Mouse (Mus musculus): ENCODE data around the gene Ttc5. TPM values are rescaled to one million over a fixed set of nuclear protein-coding genes. Genes with fewer than 3 reads are reported as not detected.

The Ttc5 gene
- 15.2 TPM for polyA plus RNA-seq (2014; fragmentation: Illumina TruSeq; extraction: RNeasy Lipid Tissue Mini Kit (QIAGEN cat#74804))

DNA sequence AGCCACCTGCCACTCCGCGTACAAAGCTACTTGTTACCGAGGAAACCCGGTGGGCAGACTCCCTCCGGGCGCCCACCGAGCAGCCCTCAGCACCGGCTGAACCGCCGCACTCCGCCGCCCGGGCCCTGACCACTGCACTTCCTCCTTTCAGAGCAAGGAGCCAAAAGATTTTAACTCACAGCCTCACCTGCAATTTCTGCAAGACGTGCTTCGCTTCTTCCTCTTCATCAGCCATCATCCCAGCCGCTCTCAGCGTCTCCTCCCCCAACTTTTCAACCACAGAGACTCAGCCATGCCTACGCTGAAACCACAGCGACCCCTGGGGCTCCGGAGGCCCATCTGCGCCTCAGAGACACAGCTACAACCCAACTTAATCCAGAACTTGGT, at the start of gene Ttc5:
Gene Ttc5 (minus strand): TSS at position 269 of the 387 bp plus-strand sequence.

DNA sequence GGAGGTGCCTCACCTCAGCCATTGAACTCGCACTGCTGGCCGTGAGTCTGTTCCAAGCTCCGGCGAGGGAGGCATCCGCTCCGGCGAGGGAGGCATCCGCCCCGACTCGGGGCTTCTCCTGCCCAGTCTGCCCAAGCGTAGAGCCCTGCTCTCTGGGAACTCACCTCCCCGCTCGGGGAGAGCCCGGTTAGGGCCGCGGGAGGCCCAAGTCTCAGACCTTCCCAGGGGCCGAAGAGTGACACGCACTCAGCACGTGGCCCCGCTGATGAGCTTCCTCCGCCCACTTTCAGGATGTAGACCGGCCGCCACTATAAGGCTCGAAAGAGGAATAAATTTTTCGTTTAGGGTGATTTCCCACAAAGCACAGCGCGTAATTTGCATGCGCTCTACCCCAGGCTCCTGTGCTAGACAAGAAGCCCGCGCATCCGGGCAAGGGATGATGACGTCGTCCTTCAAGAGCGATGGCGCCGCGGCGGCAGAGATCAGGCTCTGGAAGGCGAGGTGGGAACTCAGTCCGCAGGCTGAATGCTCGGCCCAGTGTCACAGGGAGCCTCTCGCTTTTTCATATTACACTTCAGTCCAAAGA, 22.3 kb upstream of the Ttc5 start, which contains the start of the genes Ccnb1ip1 and Parp2:
Gene Ccnb1ip1 (minus strand): TSS at position 246 of the 586 bp plus-strand sequence.
Gene Parp2 (plus strand): TSS at position 355 of the 586 bp plus-strand sequence.

DNA sequence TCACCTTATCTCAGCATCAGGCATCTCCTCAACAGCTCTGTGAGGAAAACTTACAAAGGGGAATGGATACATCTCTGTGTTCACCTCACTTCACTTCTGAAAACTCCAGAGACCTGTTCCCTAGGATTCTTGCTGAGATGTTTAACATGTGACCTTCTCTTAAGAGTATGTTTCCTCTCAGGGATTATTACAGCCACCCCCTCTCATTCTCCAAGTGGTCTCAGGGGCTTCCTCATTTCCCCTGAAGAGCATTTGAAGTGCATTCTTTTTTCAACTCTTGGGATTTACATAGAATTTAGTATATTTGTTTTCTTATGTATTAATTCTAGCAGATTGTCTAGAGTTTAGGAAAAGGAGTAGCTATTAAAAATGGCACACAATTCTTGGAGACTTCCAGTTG, 40.3 kb downstream of the Ttc5 start, which contains the start of gene Olfr749:
Gene Olfr749 (minus strand): TSS at position 101 of the 400 bp plus-strand sequence.

Other genes with a start within 250 kb of the Ttc5 start
- gene Olfr744, start 170.6 kb downstream of the Ttc5 start, polyA plus RNA-seq (2014; fragmentation: Illumina TruSeq; extraction: RNeasy Lipid Tissue Mini Kit (QIAGEN cat#74804)), result not detected
- not detected for gene Olfr745, start 146.1 kb downstream of the Ttc5 start, polyA plus RNA-seq (2014; fragmentation: Illumina TruSeq; extraction: RNeasy Lipid Tissue Mini Kit (QIAGEN cat#74804))
- gene Olfr746, start 138.4 kb downstream of the Ttc5 start, polyA plus RNA-seq (2014; fragmentation: Illumina TruSeq; extraction: RNeasy Lipid Tissue Mini Kit (QIAGEN cat#74804)), result not detected
- gene Olfr747, start 92.3 kb downstream of the Ttc5 start, polyA plus RNA-seq (2014; fragmentation: Illumina TruSeq; extraction: RNeasy Lipid Tissue Mini Kit (QIAGEN cat#74804)), result not detected
- not detected for gene Olfr748, start 78.1 kb downstream of the Ttc5 start, polyA plus RNA-seq (2014; fragmentation: Illumina TruSeq; extraction: RNeasy Lipid Tissue Mini Kit (QIAGEN cat#74804))
- gene Olfr749, start 40.4 kb downstream of the Ttc5 start, polyA plus RNA-seq (2014; fragmentation: Illumina TruSeq; extraction: RNeasy Lipid Tissue Mini Kit (QIAGEN cat#74804)), result not detected
- 0.83 TPM for gene Ccnb1ip1, start 22.2 kb upstream of the Ttc5 start, polyA plus RNA-seq (2014; fragmentation: Illumina TruSeq; extraction: RNeasy Lipid Tissue Mini Kit (QIAGEN cat#74804))
- gene Parp2, start 22.3 kb upstream of the Ttc5 start, polyA plus RNA-seq (2014; fragmentation: Illumina TruSeq; extraction: RNeasy Lipid Tissue Mini Kit (QIAGEN cat#74804)), result 50.8 TPM
- 6.2 TPM for gene Tep1, start 85.0 kb upstream of the Ttc5 start, polyA plus RNA-seq (2014; fragmentation: Illumina TruSeq; extraction: RNeasy Lipid Tissue Mini Kit (QIAGEN cat#74804))
- 0.46 TPM for gene Klhl33, start 112.0 kb upstream of the Ttc5 start, polyA plus RNA-seq (2014; fragmentation: Illumina TruSeq; extraction: RNeasy Lipid Tissue Mini Kit (QIAGEN cat#74804))
- gene Osgep, start 139.4 kb upstream of the Ttc5 start, polyA plus RNA-seq (2014; fragmentation: Illumina TruSeq; extraction: RNeasy Lipid Tissue Mini Kit (QIAGEN cat#74804)), result 14.7 TPM
- 27.8 TPM for gene Apex1, start 139.4 kb upstream of the Ttc5 start, polyA plus RNA-seq (2014; fragmentation: Illumina TruSeq; extraction: RNeasy Lipid Tissue Mini Kit (QIAGEN cat#74804))
- gene Pip4p1, start 145.3 kb upstream of the Ttc5 start, polyA plus RNA-seq (2014; fragmentation: Illumina TruSeq; extraction: RNeasy Lipid Tissue Mini Kit (QIAGEN cat#74804)), result 10.7 TPM
- 37.1 TPM for gene Pnp, start 145.6 kb upstream of the Ttc5 start, polyA plus RNA-seq (2014; fragmentation: Illumina TruSeq; extraction: RNeasy Lipid Tissue Mini Kit (QIAGEN cat#74804))
- gene Gm49342, start 159.0 kb upstream of the Ttc5 start, polyA plus RNA-seq (2014; fragmentation: Illumina TruSeq; extraction: RNeasy Lipid Tissue Mini Kit (QIAGEN cat#74804)), result not detected
- gene Pnp2, start 170.5 kb upstream of the Ttc5 start, polyA plus RNA-seq (2014; fragmentation: Illumina TruSeq; extraction: RNeasy Lipid Tissue Mini Kit (QIAGEN cat#74804)), result not detected
- gene Rnase10, start 222.2 kb upstream of the Ttc5 start, polyA plus RNA-seq (2014; fragmentation: Illumina TruSeq; extraction: RNeasy Lipid Tissue Mini Kit (QIAGEN cat#74804)), result 1.4 TPM